Comparison of ENCODE assay signal across 9 mouse cellular contexts in genomic region chr2:129893231-129893630, GRCm38 (mm10).
DNase-seq lines count a peak whose midpoint lies in the region; ATAC-seq and TF ChIP-seq lines count a peak whose summit lies in the region.
"Had no signal": no experiment of that assay in that cellular context is flagged by ENCODE, and none has a peak within 500 bp of the region (broad histone marks: within the 10 kb centered on the region; RNA-seq: fewer than 3 reads in every experiment).

No protein-coding gene starts in this region.

- no peak for TF ChIP-seq POLR2A in heart, adult 2 months (IDR thresholded peaks at IDR 0.05; ENCODE audit: insufficient read depth, low read depth, low read length)

- no peak overlapping the region for H3K4me2 ChIP-seq in heart, embryonic 11.5 days
- H3K4me2 ChIP-seq in neural tube, embryonic 15.5 days: 0 out of 2 replicates have a peak overlapping the region, but pooled peaks have one; percentile 2
- H3K4me2 ChIP-seq: liver, embryonic 13.5 days had no signal

- intact Hi-C loops in heart, adult 2 months (cut with DNase I): no loop called here
- intact Hi-C loops in heart, postnatal 36 days (cut with DNase I): no loop called here
- intact Hi-C loops in left cerebral cortex, postnatal 36 days (cut with DNase I): no loop called here

- TF ChIP-seq CTCF in heart, adult 2 months (IDR thresholded peaks at IDR 0.05): no peak

- H3K27me3 ChIP-seq in heart, adult 2 months (ENCODE audit: control insufficient read depth, insufficient read depth, low read length): no peaks in the 10 kb centered on the region
- no peaks in the 10 kb centered on the region for H3K27me3 ChIP-seq in heart, embryonic 11.5 days (ENCODE audit: control insufficient read depth, insufficient read depth, low read length)
- no peaks in the 10 kb centered on the region for H3K27me3 ChIP-seq in neural tube, embryonic 15.5 days (replicated peaks)
- H3K27me3 ChIP-seq: liver, embryonic 13.5 days had no signal

- H3K36me3 ChIP-seq in heart, adult 2 months (ENCODE audit: control insufficient read depth, insufficient read depth, low read length): peaks cover 2% of the 10 kb centered on the region; the same call in 1 of the 2 replicates
- no peaks in the 10 kb centered on the region for H3K36me3 ChIP-seq in heart, embryonic 11.5 days (ENCODE audit: control insufficient read depth, insufficient read depth, low read length)
- no peaks in the 10 kb centered on the region for H3K36me3 ChIP-seq in neural tube, embryonic 15.5 days
- H3K36me3 ChIP-seq: liver, embryonic 13.5 days had no signal

- TF ChIP-seq EP300 in heart, adult 2 months (IDR thresholded peaks at IDR 0.05; ENCODE audit: insufficient read depth, low read depth, low read length): no peak

- H3K79me2 ChIP-seq in heart, adult 2 months (replicated peaks; ENCODE audit: control insufficient read depth, insufficient read depth, low read length): no peaks in the 10 kb centered on the region

- H3K9ac ChIP-seq in heart, adult 2 months (ENCODE audit: low read depth, low read length): no peak overlapping the region
- H3K9ac ChIP-seq in heart, embryonic 11.5 days (ENCODE audit: low read depth, low read length): no peak overlapping the region
- H3K9ac ChIP-seq in neural tube, embryonic 15.5 days (replicated peaks): no peak overlapping the region
- H3K9ac ChIP-seq: liver, embryonic 13.5 days had no signal

- WGBS in heart, adult 2 months: 37% methylated on average over 7 of the region's 7 CpGs
- 54% methylated on average over 7 of the region's 7 CpGs for WGBS in heart, embryonic 11.5 days (ENCODE audit: insufficient replicate concordance)
- WGBS in neural tube, embryonic 15.5 days: 41% methylated on average over 7 of the region's 7 CpGs

- peak overlapping the region; percentile 26; the same call in 1 of the 2 replicates for H3K27ac ChIP-seq in heart, adult 2 months
- no peak overlapping the region for H3K27ac ChIP-seq in heart, embryonic 11.5 days (ENCODE audit: low read depth, low read length)
- H3K27ac ChIP-seq in neural tube, embryonic 15.5 days (replicated peaks): peak overlapping the region; percentile 64
- H3K27ac ChIP-seq: liver, embryonic 13.5 days had no signal

- 0 out of 2 replicates have a peak overlapping the region, but pooled peaks have one; percentile 5 for H3K4me3 ChIP-seq in heart, adult 2 months
- H3K4me3 ChIP-seq in heart, embryonic 11.5 days (ENCODE audit: low read depth, low read length): no peak overlapping the region
- H3K4me3 ChIP-seq in neural tube, embryonic 15.5 days (replicated peaks): no peak overlapping the region
- H3K4me3 ChIP-seq: liver, embryonic 13.5 days had no signal

- no peaks in the 10 kb centered on the region for H3K9me3 ChIP-seq in heart, embryonic 11.5 days (replicated peaks; ENCODE audit: control insufficient read depth, low read length)
- H3K9me3 ChIP-seq in neural tube, embryonic 15.5 days (replicated peaks): no peaks in the 10 kb centered on the region
- H3K9me3 ChIP-seq: liver, embryonic 13.5 days had no signal

- H3K4me1 ChIP-seq in heart, adult 2 months (ENCODE audit: control insufficient read depth, insufficient read depth, low read length): peaks cover 4% of the 10 kb centered on the region
- 0 out of 2 replicates have a peak, but pooled peaks cover 3% of the 10 kb centered on the region for H3K4me1 ChIP-seq in heart, embryonic 11.5 days (ENCODE audit: control insufficient read depth, insufficient read depth, low read length)
- H3K4me1 ChIP-seq in neural tube, embryonic 15.5 days: peaks cover 13% of the 10 kb centered on the region
- H3K4me1 ChIP-seq: liver, embryonic 13.5 days had no signal

- ATAC-seq in heart, embryonic 11.5 days (replicated peaks; ENCODE audit: insufficient number of reproducible peaks, low FRiP score, low TSS enrichment): no peak
- no peak for ATAC-seq in neural tube, embryonic 15.5 days (ENCODE audit: low FRiP score)
- ATAC-seq in inflammation-experienced regulatory T-cells, adult 6 months: no peak

- peak in 1 of 2 experiments; percentile 58 for DNase-seq in heart, adult 2 months
- DNase-seq in right cerebral cortex, adult 2 months (ENCODE audit: low spot score in 2 of 2): peak; percentile 51
- DNase-seq in right cerebral cortex, postnatal 4 days: no peak
- DNase-seq in heart, postnatal 36 days: peak; percentile 24 to 44
- DNase-seq in left cerebral cortex, postnatal 36 days (ENCODE audit: low spot score in 2 of 2): no peak
- DNase-seq: liver, embryonic 13.5 days had no signal

Comparison
In these comparisons a context has a peak if more than half of its experiments do, and no peak if none do; other contexts are left out.
1. DNase-seq: peak in right cerebral cortex, adult 2 months (2 of 2) and heart, postnatal 36 days (2 of 2); none in right cerebral cortex, postnatal 4 days (single experiment) and left cerebral cortex, postnatal 36 days (0 of 2).